Mouse (Mus musculus): Measurements from ENCODE around the gene Pskh1.

- TF ChIP-seq CTCF (IDR thresholded peaks at IDR 0.05; ENCODE audit: extremely low read depth, insufficient read length, insufficient replicate concordance, low read depth, low read length) (no peak), POLR2A (IDR thresholded peaks at IDR 0.05; ENCODE audit: low read depth, low read length) (no peak)
Observed at GRCm38 (mm10) chr8:105961536-105961935, 61.3 kb downstream of the Pskh1 start.
